Mouse (Mus musculus) megakaryocyte, adult 5-6 weeks (primary cell): ENCODE measurements at regions not wholly inside any gene's neighbourhood (a gene's known extent, or its start where the extent isn't known, plus 50 kb on each side); places are given as distances from the start of the nearest gene placed in this dataset.

Experiments
- ATAC-seq: 2 replicates; pipeline ENCODE4 v1.8.0; 2016; ENCODE audit warnings: mild to moderate bottlenecking, inconsistent platforms; ENCODE audit not compliant: poor library complexity, severe bottlenecking

- no peak for ATAC-seq
These were observed 315.3 kb downstream of the Etnk1 start for GRCm38 (mm10) chr6:143482272-143482671.

GRCm38 (mm10) chr6:143482868-143483267, 315.8 kb downstream of the Etnk1 start:
- no peak for ATAC-seq

- ATAC-seq = no peak
These were observed 317.9 kb downstream of the Etnk1 start for GRCm38 (mm10) chr6:143484941-143485340.

- ATAC-seq = no peak
These were observed 320.0 kb downstream of the Etnk1 start for GRCm38 (mm10) chr6:143487003-143487402.

GRCm38 (mm10) chr6:143490019-143490418, 323.0 kb downstream of the Etnk1 start:
- ATAC-seq = no peak

- no peak for ATAC-seq
These were observed 324.4 kb downstream of the Etnk1 start for GRCm38 (mm10) chr6:143491380-143491779.

GRCm38 (mm10) chr6:143493543-143493942, 326.5 kb downstream of the Etnk1 start:
- no peak for ATAC-seq

GRCm38 (mm10) chr6:143494341-143494740, 327.3 kb downstream of the Etnk1 start:
- no peak for ATAC-seq

- ATAC-seq = no peak
These were observed 327.9 kb downstream of the Etnk1 start for GRCm38 (mm10) chr6:143494886-143495285.

- ATAC-seq = no peak
These were observed 331.7 kb downstream of the Etnk1 start for GRCm38 (mm10) chr6:143498764-143499163.

- ATAC-seq = no peak
These were observed 332.4 kb downstream of the Etnk1 start for GRCm38 (mm10) chr6:143499259-143500043.

GRCm38 (mm10) chr6:143502803-143503202, 335.8 kb downstream of the Etnk1 start:
- no peak for ATAC-seq

- ATAC-seq = no peak
These were observed 336.9 kb downstream of the Etnk1 start for GRCm38 (mm10) chr6:143503953-143504352.

- no peak for ATAC-seq
These were observed 346.4 kb downstream of the Etnk1 start for GRCm38 (mm10) chr6:143513459-143513858.

GRCm38 (mm10) chr6:143515137-143515536, 348.1 kb downstream of the Etnk1 start:
- ATAC-seq = no peak

- no peak for ATAC-seq
These were observed 349.7 kb downstream of the Etnk1 start for GRCm38 (mm10) chr6:143516746-143517145.

- ATAC-seq = no peak
These were observed 351.5 kb downstream of the Etnk1 start for GRCm38 (mm10) chr6:143518476-143518875.

GRCm38 (mm10) chr6:143519668-143520067, 352.6 kb downstream of the Etnk1 start:
- ATAC-seq = no peak

- no peak for ATAC-seq
These were observed 358.1 kb downstream of the Etnk1 start for GRCm38 (mm10) chr6:143525092-143525491.

- no peak for ATAC-seq
These were observed 361.9 kb downstream of the Etnk1 start for GRCm38 (mm10) chr6:143528898-143529297.

- ATAC-seq = no peak
These were observed 363.6 kb downstream of the Etnk1 start for GRCm38 (mm10) chr6:143530372-143531224.

- no peak for ATAC-seq
These were observed 364.5 kb downstream of the Etnk1 start for GRCm38 (mm10) chr6:143531477-143531876.
